Comparison of ENCODE assay signal across 30 mouse cellular contexts in genomic region chr4:105545486-105545885, GRCm38 (mm10).
A peak's percentile ranks its signal among the peaks of the same experiment; 100 is the strongest.
DNase-seq lines count a peak whose midpoint lies in the region; ATAC-seq lines count a peak whose summit lies in the region.
"Had no signal": no experiment of that assay in that cellular context is flagged by ENCODE, and none has a peak within 500 bp of the region (broad histone marks: within the 10 kb centered on the region; RNA-seq: fewer than 3 reads in every experiment).

No protein-coding gene starts in this region.

- H3K4me1 ChIP-seq in heart, embryonic 12.5 days (replicated peaks): no peaks in the 10 kb centered on the region
- no peaks in the 10 kb centered on the region for H3K4me1 ChIP-seq in heart, embryonic 11.5 days (ENCODE audit: control insufficient read depth, insufficient read depth, low read length)
- peaks cover 3% of the 10 kb centered on the region; the same call in 1 of the 2 replicates for H3K4me1 ChIP-seq in kidney, embryonic 16.5 days (ENCODE audit: insufficient read depth, low read length)
- H3K4me1 ChIP-seq: forebrain, embryonic 12.5 days; forebrain, embryonic 15.5 days; heart, embryonic 15.5 days had no signal

- peak; percentile 91 for DNase-seq in heart, adult 11 months
- DNase-seq in heart, adult 9 months (ENCODE audit: low spot score in 2 of 2): peak; percentile 31 to 48
- no peak for DNase-seq in kidney, postnatal 4 days
- DNase-seq in adipocyte (ENCODE audit: low spot score): peak; percentile 71
- DNase-seq in frontal cortex, postnatal 36 days (ENCODE audit: low spot score in 2 of 2): no peak
- DNase-seq: adrenal gland, postnatal 10 days; adrenal gland, postnatal 36 days; B cell, adult 2 months; cerebellum, adult 2 months; cerebellum, adult 9-11 months; cerebellum, postnatal 25 days; gastrocnemius, postnatal 10 days; gastrocnemius, postnatal 36 days; kidney, adult 18-20 months; kidney, adult 9 months had no signal

- H3K4me3 ChIP-seq in heart, embryonic 12.5 days: no peak overlapping the region
- H3K4me3 ChIP-seq in heart, embryonic 11.5 days (ENCODE audit: low read depth, low read length): no peak overlapping the region
- no peak overlapping the region for H3K4me3 ChIP-seq in kidney, embryonic 16.5 days (ENCODE audit: low read length)
- H3K4me3 ChIP-seq: embryonic facial prominence, embryonic 12.5 days; embryonic facial prominence, embryonic 15.5 days; erythroblast, embryonic 14.5 days; forebrain, embryonic 12.5 days; forebrain, embryonic 15.5 days; heart, embryonic 15.5 days had no signal

- no peaks in the 10 kb centered on the region for H3K9me3 ChIP-seq in heart, embryonic 12.5 days (replicated peaks)
- no peaks in the 10 kb centered on the region for H3K9me3 ChIP-seq in heart, embryonic 11.5 days (replicated peaks; ENCODE audit: control insufficient read depth, low read length)
- peaks cover 10% of the 10 kb centered on the region; the same call in 1 of the 2 replicates for H3K9me3 ChIP-seq in kidney, embryonic 16.5 days (ENCODE audit: low read length)
- H3K9me3 ChIP-seq: embryonic facial prominence, embryonic 15.5 days; forebrain, embryonic 12.5 days had no signal

- no peaks in the 10 kb centered on the region for H3K27me3 ChIP-seq in heart, embryonic 12.5 days (replicated peaks)
- H3K27me3 ChIP-seq in heart, embryonic 11.5 days (ENCODE audit: control insufficient read depth, insufficient read depth, low read length): no peaks in the 10 kb centered on the region
- H3K27me3 ChIP-seq in kidney, embryonic 16.5 days (ENCODE audit: insufficient read depth, low read length): no peaks in the 10 kb centered on the region
- H3K27me3 ChIP-seq: embryonic facial prominence, embryonic 12.5 days; embryonic facial prominence, embryonic 15.5 days; forebrain, embryonic 12.5 days; forebrain, embryonic 15.5 days; heart, embryonic 15.5 days had no signal

- no peak overlapping the region for H3K27ac ChIP-seq in heart, embryonic 12.5 days (ENCODE audit: poor library complexity, severe bottlenecking)
- H3K27ac ChIP-seq in heart, embryonic 11.5 days (ENCODE audit: low read depth, low read length): no peak overlapping the region
- H3K27ac ChIP-seq in kidney, embryonic 16.5 days (ENCODE audit: low read length): 0 out of 2 replicates have a peak overlapping the region, but pooled peaks have one; percentile 34
- H3K27ac ChIP-seq: embryonic facial prominence, embryonic 12.5 days; embryonic facial prominence, embryonic 15.5 days; forebrain, embryonic 12.5 days; forebrain, embryonic 15.5 days; heart, embryonic 15.5 days; hindbrain, embryonic 14.5 days; hindbrain, postnatal 0 days had no signal

- no peaks in the 10 kb centered on the region for H3K36me3 ChIP-seq in heart, embryonic 12.5 days
- H3K36me3 ChIP-seq in heart, embryonic 11.5 days (ENCODE audit: control insufficient read depth, insufficient read depth, low read length): no peaks in the 10 kb centered on the region
- no peaks in the 10 kb centered on the region for H3K36me3 ChIP-seq in kidney, embryonic 16.5 days (ENCODE audit: insufficient read depth, low read length)
- H3K36me3 ChIP-seq: embryonic facial prominence, embryonic 12.5 days; embryonic facial prominence, embryonic 15.5 days; forebrain, embryonic 12.5 days; forebrain, embryonic 15.5 days; G1E; heart, embryonic 15.5 days had no signal

- no peak for ATAC-seq in heart, embryonic 12.5 days (ENCODE audit: insufficient number of reproducible peaks, low FRiP score)
- no peak for ATAC-seq in heart, embryonic 11.5 days (replicated peaks; ENCODE audit: insufficient number of reproducible peaks, low FRiP score, low TSS enrichment)
- no peak for ATAC-seq in kidney, embryonic 16.5 days (ENCODE audit: low FRiP score, low TSS enrichment)
- ATAC-seq: activated CD4-positive, CD25-positive, alpha-beta regulatory T cell, adult 4 months; forebrain, embryonic 15.5 days; hindbrain, postnatal 0 days; inflammation-experienced regulatory T-cells, adult 6 months; intestine, embryonic 16.5 days had no signal

- no peak overlapping the region for H3K9ac ChIP-seq in heart, embryonic 12.5 days
- H3K9ac ChIP-seq in heart, embryonic 11.5 days (ENCODE audit: low read depth, low read length): no peak overlapping the region
- H3K9ac ChIP-seq in kidney, embryonic 16.5 days (replicated peaks; ENCODE audit: low read length): no peak overlapping the region
- H3K9ac ChIP-seq: embryonic facial prominence, embryonic 12.5 days; embryonic facial prominence, embryonic 15.5 days; forebrain, embryonic 12.5 days; forebrain, embryonic 15.5 days; heart, embryonic 15.5 days; hindbrain, embryonic 14.5 days had no signal

- H3K4me2 ChIP-seq in heart, embryonic 12.5 days: no peak overlapping the region
- no peak overlapping the region for H3K4me2 ChIP-seq in heart, embryonic 11.5 days
- H3K4me2 ChIP-seq in kidney, embryonic 16.5 days (replicated peaks; ENCODE audit: low read depth, low read length): no peak overlapping the region
- H3K4me2 ChIP-seq: embryonic facial prominence, embryonic 12.5 days; embryonic facial prominence, embryonic 15.5 days; forebrain, embryonic 12.5 days; forebrain, embryonic 15.5 days; heart, embryonic 15.5 days; hindbrain, embryonic 14.5 days had no signal

- WGBS in heart, embryonic 12.5 days: 80% methylated on average over 2 of the region's 2 CpGs
- 76% methylated on average over 2 of the region's 2 CpGs for WGBS in heart, embryonic 11.5 days (ENCODE audit: insufficient replicate concordance)
- 34% methylated on average over 2 of the region's 2 CpGs for WGBS in kidney, embryonic 16.5 days

Comparison
In these comparisons a context has a peak if more than half of its experiments do, and no peak if none do; other contexts are left out.
1. DNase-seq: peak in heart, adult 11 months (single experiment), heart, adult 9 months (2 of 2) and adipocyte (single experiment); none in kidney, postnatal 4 days (0 of 2) and frontal cortex, postnatal 36 days (0 of 2).